Mouse (Mus musculus) limb, embryonic 14.5 days (tissue): ENCODE measurements around the gene Nsmce4a. TPM values are rescaled to one million over a fixed set of nuclear protein-coding genes. Genes with fewer than 3 reads are reported as not detected.
A peak's percentile ranks its signal among the peaks of the same experiment; 100 is the strongest.

Source experiments
- ATAC-seq: fragments of 200-750 bp; cut with Nextera tagmentation; 2 replicates; pipeline ENCODE4 v1.8.0; 2017; ENCODE audit warnings: low read depth, moderate number of reproducible peaks, moderate TSS enrichment; ENCODE audit not compliant: low FRiP score
- DNase-seq: peaks from one replicate; pipeline ENCODE4 v3.0.0-alpha.2; 2015; ENCODE audit warnings: low spot score
- H3K27ac ChIP-seq: fragments of 300-500 bp; sonication (generic); replicated peaks from 2 replicates; pipeline ENCODE4 v1.5.1; 2014; ENCODE audit warnings: low read depth, mild to moderate bottlenecking, low read length, moderate library complexity, mixed read lengths
- H3K27me3 ChIP-seq: fragments of 300-500 bp; sonication (generic); 2 replicates; pipeline ENCODE4 v1.6.1; 2014; ENCODE audit warnings: low read length, mixed read lengths; ENCODE audit not compliant: control insufficient read depth, insufficient read depth
- H3K36me3 ChIP-seq: fragments of 300-500 bp; sonication (generic); 2 replicates; pipeline ENCODE4 v1.6.1; 2014; ENCODE audit warnings: mild to moderate bottlenecking, low read length, moderate library complexity, mixed read lengths; ENCODE audit not compliant: control insufficient read depth, insufficient read depth
- H3K4me1 ChIP-seq: fragments of 300-500 bp; sonication (generic); 2 replicates; pipeline ENCODE4 v1.6.1; 2014; ENCODE audit warnings: antibody characterized with exemption, low read length, mixed read lengths; ENCODE audit not compliant: control insufficient read depth, insufficient read depth
- H3K4me2 ChIP-seq: fragments of 300-500 bp; sonication (generic); replicated peaks from 2 replicates; pipeline ENCODE4 v1.6.1; 2014; ENCODE audit warnings: low read depth, mild to moderate bottlenecking, low read length, moderate library complexity; ENCODE audit not compliant: severe bottlenecking
- H3K4me3 ChIP-seq: fragments of 300-500 bp; sonication (generic); replicated peaks from 2 replicates; pipeline ENCODE4 v1.5.1; 2014; ENCODE audit warnings: low read length
- H3K9ac ChIP-seq: fragments of 300-500 bp; sonication (generic); 2 replicates; pipeline ENCODE4 v1.6.1; 2014; ENCODE audit warnings: mild to moderate bottlenecking, low read depth, low read length, moderate library complexity; ENCODE audit not compliant: severe bottlenecking
- H3K9me3 ChIP-seq: fragments of 300-500 bp; sonication (generic); 2 replicates; pipeline ENCODE4 v1.6.1; 2016; ENCODE audit warnings: low read length; ENCODE audit not compliant: control insufficient read depth
- POLR2A ChIP-seq: fragments of 200-500 bp; IDR thresholded peaks from 2 replicates; pipeline ENCODE4 v1.8.0; 2012; ENCODE audit warnings: inconsistent platforms, mild to moderate bottlenecking, moderate library complexity, borderline replicate concordance; ENCODE audit not compliant: insufficient read depth, insufficient read length; ENCODE audit errors: extremely low read depth
- WGBS: fragments of 180-500 bp; shearing (Covaris S2); extraction: QIAGEN DNeasy Blood & Tissue Kit; methylation state at CpG from one replicate; pipeline ENCODE4 v1.1.7; 2014; 5-methylcytosine and 5-hydroxymethylcytosine counted together
- polyA plus RNA-seq, 2 experiments: library from polyadenylated mRNA; depleted of rRNA in 1 of 2; stranded (reverse) in 1 of 2; unstranded in 1 of 2; fragments of >200 nt; fragmentation: Nextera tagmentation in 1 of 2; extraction: Ambion mirVana in 1 of 2; gene quantifications; 2 replicates each; pipeline versions ENCODE4 v1.2.1 to v1.2.3; 2012 to 2014

Gene Nsmce4a
- polyA plus RNA-seq, 2 experiments = 88.8 to 164 TPM

DNA sequence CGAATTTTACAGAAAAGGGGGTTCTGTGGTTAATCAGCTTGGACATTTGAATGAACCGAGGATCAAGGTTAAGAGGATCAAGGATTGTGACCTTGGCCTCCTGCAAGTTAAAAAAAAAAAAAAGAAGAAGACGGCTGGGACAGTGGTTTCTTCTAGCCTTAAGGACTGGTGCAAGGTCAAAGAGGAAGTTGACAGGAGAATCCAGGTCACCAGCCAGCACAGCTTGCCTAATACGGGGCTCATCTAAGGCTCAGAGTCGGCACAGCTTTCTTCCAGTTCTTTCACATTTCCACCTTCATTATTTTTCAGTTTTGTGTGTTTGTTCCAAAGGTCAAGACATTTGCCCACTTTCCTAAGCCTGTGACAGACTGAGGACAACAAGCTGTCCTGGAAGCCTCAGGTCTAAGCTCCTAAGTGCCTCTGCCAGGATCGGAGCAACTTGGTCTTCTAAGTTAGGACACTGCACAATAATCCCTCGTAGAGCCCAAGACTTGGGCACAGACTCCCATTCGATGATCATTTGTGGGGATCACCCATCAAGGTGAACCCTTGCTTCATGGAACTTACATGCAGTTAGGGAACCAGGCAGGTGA, 18.0 kb upstream of the Nsmce4a start:
- DNase-seq = no peak
- ATAC-seq = no peak
- Histone ChIP-seq H3K4me1 (no peaks in the 10 kb centered on the region), H3K9ac (no peak overlapping the region), H3K4me2 (no peak overlapping the region), H3K27me3 (no peaks in the 10 kb centered on the region), H3K36me3 (no peaks in the 10 kb centered on the region), H3K27ac (no peak overlapping the region), H3K9me3 (no peaks in the 10 kb centered on the region), H3K4me3 (no peak overlapping the region)
- WGBS = 75% methylated on average over 8 of the region's 8 CpGs
- TF ChIP-seq POLR2A = no peak

DNA sequence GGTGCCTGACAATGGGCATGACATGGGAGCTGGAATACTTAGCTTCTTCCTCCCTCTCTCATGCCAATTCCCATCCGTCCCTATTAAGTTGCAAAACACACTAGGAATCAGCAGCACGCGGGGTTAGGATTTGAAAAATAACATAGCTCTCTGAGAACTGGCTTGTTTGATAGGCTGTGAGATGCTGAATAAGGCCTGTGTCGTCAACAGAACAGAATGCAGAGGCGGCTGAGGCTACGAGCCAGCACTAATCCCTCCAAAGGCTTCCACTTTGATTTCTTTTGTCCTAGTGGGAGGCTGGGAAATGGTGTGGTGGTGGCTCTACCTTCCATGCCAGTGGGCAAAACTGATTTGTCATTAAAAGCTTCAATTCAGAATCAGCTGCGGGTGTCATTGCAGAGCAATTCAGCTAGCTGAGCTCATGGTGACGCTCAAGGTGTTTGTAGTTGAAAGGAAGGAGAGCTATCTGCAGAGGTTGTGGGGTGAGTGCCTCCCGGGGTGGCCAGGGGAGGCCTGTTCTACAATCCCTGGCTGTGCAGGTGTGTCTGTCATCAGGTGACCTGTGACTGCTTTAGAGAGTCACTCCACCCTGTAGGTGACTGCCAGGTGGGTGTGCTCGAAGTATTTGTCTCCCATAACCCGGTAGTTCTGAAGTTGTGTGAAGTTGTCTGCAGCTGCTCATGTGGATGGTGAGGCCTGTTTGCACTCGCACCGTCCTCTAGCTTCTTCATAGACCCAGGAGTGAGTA, 17.3 kb upstream of the Nsmce4a start:
- WGBS = 62% methylated on average over 13 of the region's 13 CpGs
- H3K27ac ChIP-seq = no peak overlapping the region
- H3K27me3 ChIP-seq = no peaks in the 10 kb centered on the region
- no peak for TF ChIP-seq POLR2A
- ATAC-seq = no peak
- H3K4me2 ChIP-seq = no peak overlapping the region
- no peak overlapping the region for H3K4me3 ChIP-seq
- no peaks in the 10 kb centered on the region for H3K9me3 ChIP-seq
- DNase-seq = no peak
- H3K36me3 ChIP-seq = no peaks in the 10 kb centered on the region
- H3K9ac ChIP-seq = no peak overlapping the region
- no peaks in the 10 kb centered on the region for H3K4me1 ChIP-seq

DNA sequence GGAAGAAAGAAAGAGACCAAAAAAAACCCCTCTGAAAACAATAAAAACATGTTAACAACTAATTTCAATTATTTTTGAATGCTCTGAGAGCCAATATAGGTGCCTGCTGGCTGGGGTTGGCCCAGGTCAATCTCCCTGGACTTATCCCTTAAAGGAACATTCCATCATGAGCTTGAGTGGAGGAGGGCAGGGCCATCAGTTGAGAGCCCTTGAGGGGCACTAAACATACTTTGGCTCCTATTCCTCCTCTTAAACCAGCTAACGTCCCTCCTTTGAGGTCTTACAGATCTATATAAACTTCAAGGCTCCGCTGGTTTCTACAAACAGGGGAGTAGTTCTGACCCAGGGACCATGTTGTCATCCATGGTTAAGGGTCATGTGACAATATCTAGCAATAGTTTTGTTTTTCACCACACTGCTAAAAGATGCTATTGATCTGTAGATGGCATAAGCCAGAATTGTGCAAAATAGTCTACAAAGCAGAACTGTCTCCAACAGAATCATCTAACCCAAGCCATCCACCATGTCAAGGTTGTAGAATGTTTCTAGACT, 13.7 kb upstream of the Nsmce4a start:
- H3K4me2 ChIP-seq = no peak overlapping the region
- no peak overlapping the region for H3K4me3 ChIP-seq
- H3K36me3 ChIP-seq = no peaks in the 10 kb centered on the region
- WGBS = 67% methylated on average over 2 of the region's 2 CpGs
- no peaks in the 10 kb centered on the region for H3K27me3 ChIP-seq
- no peak overlapping the region for H3K9ac ChIP-seq
- no peaks in the 10 kb centered on the region for H3K9me3 ChIP-seq
- H3K27ac ChIP-seq = no peak overlapping the region
- no peaks in the 10 kb centered on the region for H3K4me1 ChIP-seq
- DNase-seq = no peak
- no peak for TF ChIP-seq POLR2A
- no peak for ATAC-seq

DNA sequence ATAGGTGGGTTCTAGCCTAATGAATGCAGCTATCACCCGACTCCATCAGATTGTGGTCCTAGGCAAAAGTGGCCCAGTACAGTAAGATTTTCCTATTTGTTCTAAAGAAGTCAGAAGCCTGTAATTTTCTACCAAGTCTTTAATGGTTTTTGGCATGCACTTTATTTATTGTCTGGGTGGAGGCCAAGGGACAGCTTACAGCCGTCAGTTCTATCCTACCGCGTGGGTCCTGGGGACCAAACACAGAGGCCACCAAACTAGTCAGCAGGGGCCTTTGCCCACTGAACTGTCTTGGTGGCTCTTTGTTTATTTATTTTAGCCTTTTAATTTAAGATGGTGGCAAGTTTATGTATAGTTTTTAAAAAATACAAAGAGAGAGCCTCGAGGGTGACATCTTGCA, 5.7 kb upstream of the Nsmce4a start:
- no peaks in the 10 kb centered on the region for H3K36me3 ChIP-seq
- no peak overlapping the region for H3K27ac ChIP-seq
- DNase-seq (no peak), ATAC-seq (no peak)
- no peak overlapping the region for H3K9ac ChIP-seq
- no peak for TF ChIP-seq POLR2A
- peaks cover 13% of the 10 kb centered on the region for H3K4me1 ChIP-seq
- H3K27me3 ChIP-seq = no peaks in the 10 kb centered on the region
- 57% methylated on average over 5 of the region's 5 CpGs for WGBS
- no peak overlapping the region for H3K4me2 ChIP-seq
- H3K4me3 ChIP-seq = no peak overlapping the region
- H3K9me3 ChIP-seq = no peaks in the 10 kb centered on the region

DNA sequence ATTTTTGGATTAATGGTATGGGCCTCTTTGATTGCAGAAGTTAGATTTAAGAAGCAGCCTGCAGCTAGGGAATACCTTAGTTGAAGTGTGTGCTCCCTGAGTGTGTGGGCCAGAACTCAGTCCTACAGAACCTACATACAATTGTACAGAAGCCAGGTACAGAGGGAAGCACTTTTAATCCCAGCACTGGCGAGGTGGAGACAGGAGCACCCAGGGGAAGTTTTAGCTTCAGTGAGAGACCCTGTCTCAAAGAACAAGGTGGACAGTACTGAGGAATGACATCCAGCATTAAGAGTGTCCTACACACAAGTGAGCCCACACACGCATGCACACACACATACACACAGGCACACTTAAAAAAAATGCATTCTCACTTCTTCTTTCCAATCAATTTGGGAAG, 5.1 kb upstream of the Nsmce4a start:
- TF ChIP-seq POLR2A = no peak
- Histone ChIP-seq H3K36me3 (no peaks in the 10 kb centered on the region), H3K27ac (peak overlapping the region; percentile 35; the same call in 1 of the 2 replicates), H3K4me1 (peaks cover 13% of the 10 kb centered on the region), H3K9me3 (no peaks in the 10 kb centered on the region), H3K4me3 (no peak overlapping the region), H3K9ac (no peak overlapping the region), H3K27me3 (no peaks in the 10 kb centered on the region), H3K4me2 (no peak overlapping the region)
- ATAC-seq (no peak), DNase-seq (no peak)
- 84% methylated on average over 2 of the region's 2 CpGs for WGBS
